Mouse (Mus musculus) midbrain, embryonic 13.5 days (tissue): ENCODE measurements around the gene Cdc42se2. TPM values are rescaled to one million over a fixed set of nuclear protein-coding genes. Genes with fewer than 3 reads are reported as not detected.

ENCODE experiments used
- ATAC-seq: fragments of 200-750 bp; cut with Nextera tagmentation; 2 replicates; pipeline ENCODE4 v1.8.0; 2017; ENCODE audit warnings: mild to moderate bottlenecking, moderate TSS enrichment, moderate library complexity
- H3K27ac ChIP-seq: fragments of 300-500 bp; sonication (generic); 2 replicates; pipeline ENCODE4 v1.5.1; 2015; ENCODE audit warnings: inconsistent platforms, mild to moderate bottlenecking, moderate library complexity
- H3K27me3 ChIP-seq: fragments of 300-500 bp; sonication (generic); 2 replicates; pipeline ENCODE4 v1.6.1; 2015; ENCODE audit warnings: mild to moderate bottlenecking, inconsistent platforms
- H3K36me3 ChIP-seq: fragments of 300-500 bp; sonication (generic); 2 replicates; pipeline ENCODE4 v1.6.1; 2015; ENCODE audit warnings: mild to moderate bottlenecking, inconsistent platforms
- H3K4me1 ChIP-seq: fragments of 300-500 bp; sonication (generic); replicated peaks from 2 replicates; pipeline ENCODE4 v1.6.1; 2015; ENCODE audit warnings: inconsistent platforms
- H3K4me2 ChIP-seq: fragments of 300-500 bp; sonication (generic); replicated peaks from 2 replicates; pipeline ENCODE4 v1.6.1; 2015; ENCODE audit warnings: moderate library complexity, mild to moderate bottlenecking, inconsistent platforms
- H3K4me3 ChIP-seq: fragments of 300-500 bp; sonication (generic); replicated peaks from 2 replicates; pipeline ENCODE4 v1.5.1; 2015; ENCODE audit warnings: mild to moderate bottlenecking, inconsistent platforms
- H3K9ac ChIP-seq: fragments of 300-500 bp; sonication (generic); replicated peaks from 2 replicates; pipeline ENCODE4 v1.6.1; 2015; ENCODE audit warnings: mild to moderate bottlenecking, inconsistent platforms
- H3K9me3 ChIP-seq: fragments of 300-500 bp; sonication (generic); 2 replicates; pipeline ENCODE4 v1.6.1; 2016; ENCODE audit warnings: mild to moderate bottlenecking, inconsistent platforms
- WGBS: fragments of 180-500 bp; shearing (Covaris S2); methylation state at CpG from one replicate; pipeline ENCODE4 v1.1.7; 2015; 5-methylcytosine and 5-hydroxymethylcytosine counted together
- polyA plus RNA-seq: library from polyadenylated mRNA; unstranded; fragments of >200 nt; fragmentation: Nextera tagmentation; extraction: Ambion mirVana; gene quantifications from 2 replicates; pipeline ENCODE4 v1.2.1, GENCODE M21; 2015

Cdc42se2 gene
- polyA plus RNA-seq, 1 experiment from 2014 or later: 209 TPM

- WGBS: 82% methylated on average over 3 of the region's 3 CpGs
- Histone ChIP-seq H3K27me3 (no peaks in the 10 kb centered on the region), H3K9me3 (no peaks in the 10 kb centered on the region), H3K4me3 (no peak overlapping the region), H3K4me1 (peaks cover 27% of the 10 kb centered on the region), H3K27ac (no peak overlapping the region), H3K4me2 (no peak overlapping the region), H3K9ac (no peak overlapping the region), H3K36me3 (no peaks in the 10 kb centered on the region)
- no peak for ATAC-seq
These were observed 23.6 kb upstream of the Cdc42se2 start for GRCm38 (mm10) chr11:54811054-54811453.

GRCm38 (mm10) chr11:54809582-54809981, 22.1 kb upstream of the Cdc42se2 start:
- no peaks in the 10 kb centered on the region for H3K9me3 ChIP-seq
- no peaks in the 10 kb centered on the region for H3K36me3 ChIP-seq
- no peak overlapping the region for H3K4me2 ChIP-seq
- H3K4me3 ChIP-seq: no peak overlapping the region
- ATAC-seq: no peak
- peaks cover 27% of the 10 kb centered on the region for H3K4me1 ChIP-seq
- no peak overlapping the region for H3K27ac ChIP-seq
- H3K9ac ChIP-seq: no peak overlapping the region
- 86% methylated on average over 5 of the region's 5 CpGs for WGBS
- H3K27me3 ChIP-seq: no peaks in the 10 kb centered on the region

- no peak overlapping the region for H3K4me2 ChIP-seq
- no peak for ATAC-seq
- H3K27ac ChIP-seq: no peak overlapping the region
- H3K36me3 ChIP-seq: no peaks in the 10 kb centered on the region
- H3K9me3 ChIP-seq: no peaks in the 10 kb centered on the region
- WGBS: 80% methylated on average over 4 of the region's 4 CpGs
- H3K4me3 ChIP-seq: no peak overlapping the region
- H3K27me3 ChIP-seq: no peaks in the 10 kb centered on the region
- H3K9ac ChIP-seq: no peak overlapping the region
- H3K4me1 ChIP-seq: peaks cover 15% of the 10 kb centered on the region
These were observed 20.7 kb upstream of the Cdc42se2 start for GRCm38 (mm10) chr11:54808177-54808576.

GRCm38 (mm10) chr11:54807669-54808068, 20.2 kb upstream of the Cdc42se2 start:
- no peaks in the 10 kb centered on the region for H3K27me3 ChIP-seq
- no peak for ATAC-seq
- H3K9me3 ChIP-seq: no peaks in the 10 kb centered on the region
- H3K36me3 ChIP-seq: no peaks in the 10 kb centered on the region
- H3K4me3 ChIP-seq: no peak overlapping the region
- H3K9ac ChIP-seq: no peak overlapping the region
- 90% methylated on average over 9 of the region's 9 CpGs for WGBS
- H3K4me2 ChIP-seq: no peak overlapping the region
- peaks cover 10% of the 10 kb centered on the region for H3K4me1 ChIP-seq
- H3K27ac ChIP-seq: no peak overlapping the region

- Histone ChIP-seq H3K4me2 (no peak overlapping the region), H3K9ac (no peak overlapping the region), H3K27me3 (no peaks in the 10 kb centered on the region), H3K36me3 (no peaks in the 10 kb centered on the region), H3K27ac (no peak overlapping the region), H3K4me3 (no peak overlapping the region), H3K4me1 (peaks cover 2% of the 10 kb centered on the region), H3K9me3 (no peaks in the 10 kb centered on the region)
- no peak for ATAC-seq
- 90% methylated on average over 28 of the region's 28 CpGs for WGBS
These were observed 19.4 kb upstream of the Cdc42se2 start for GRCm38 (mm10) chr11:54806891-54807290.

- WGBS: 87% methylated on average over 4 of the region's 4 CpGs
These were observed 17.7 kb upstream of the Cdc42se2 start for GRCm38 (mm10) chr11:54805196-54805595.

GRCm38 (mm10) chr11:54802621-54803020, 15.1 kb upstream of the Cdc42se2 start:
- H3K4me2 ChIP-seq: no peak overlapping the region
- no peak overlapping the region for H3K9ac ChIP-seq
- 81% methylated on average over 6 of the region's 6 CpGs for WGBS
- no peaks in the 10 kb centered on the region for H3K9me3 ChIP-seq
- no peaks in the 10 kb centered on the region for H3K36me3 ChIP-seq
- H3K27me3 ChIP-seq: no peaks in the 10 kb centered on the region
- no peak overlapping the region for H3K4me3 ChIP-seq
- ATAC-seq: no peak
- H3K27ac ChIP-seq: no peak overlapping the region
- H3K4me1 ChIP-seq: no peaks in the 10 kb centered on the region

More at GRCm38 (mm10) chr11:54805196-54805595, 17.7 kb upstream of the Cdc42se2 start:
- Histone ChIP-seq H3K4me3 (no peak overlapping the region), H3K4me2 (no peak overlapping the region), H3K36me3 (no peaks in the 10 kb centered on the region), H3K9me3 (no peaks in the 10 kb centered on the region), H3K27ac (no peak overlapping the region), H3K27me3 (no peaks in the 10 kb centered on the region), H3K4me1 (no peaks in the 10 kb centered on the region), H3K9ac (no peak overlapping the region)
- no peak for ATAC-seq

GRCm38 (mm10) chr11:54801791-54802558, 14.5 kb upstream of the Cdc42se2 start:
- Histone ChIP-seq H3K4me3 (no peak overlapping the region), H3K27ac (no peak overlapping the region), H3K36me3 (no peaks in the 10 kb centered on the region), H3K9me3 (no peaks in the 10 kb centered on the region), H3K4me1 (no peaks in the 10 kb centered on the region), H3K9ac (no peak overlapping the region), H3K27me3 (no peaks in the 10 kb centered on the region), H3K4me2 (no peak overlapping the region)
- no peak for ATAC-seq
- WGBS: 85% methylated on average over 6 of the region's 6 CpGs

- H3K9ac ChIP-seq: no peak overlapping the region
- no peaks in the 10 kb centered on the region for H3K36me3 ChIP-seq
- no peaks in the 10 kb centered on the region for H3K9me3 ChIP-seq
- no peak for ATAC-seq
- H3K27ac ChIP-seq: no peak overlapping the region
- no peak overlapping the region for H3K4me2 ChIP-seq
- no peaks in the 10 kb centered on the region for H3K4me1 ChIP-seq
- H3K27me3 ChIP-seq: no peaks in the 10 kb centered on the region
- 91% methylated on average over 11 of the region's 11 CpGs for WGBS
- no peak overlapping the region for H3K4me3 ChIP-seq
These were observed 9.1 kb upstream of the Cdc42se2 start for GRCm38 (mm10) chr11:54796551-54796950.

GRCm38 (mm10) chr11:54794678-54795077, 7.2 kb upstream of the Cdc42se2 start:
- 85% methylated on average over 3 of the region's 3 CpGs for WGBS
- no peak overlapping the region for H3K27ac ChIP-seq
- no peaks in the 10 kb centered on the region for H3K27me3 ChIP-seq
- H3K9ac ChIP-seq: no peak overlapping the region
- H3K4me2 ChIP-seq: no peak overlapping the region
- H3K36me3 ChIP-seq: no peaks in the 10 kb centered on the region
- H3K4me3 ChIP-seq: no peak overlapping the region
- H3K9me3 ChIP-seq: no peaks in the 10 kb centered on the region
- no peaks in the 10 kb centered on the region for H3K4me1 ChIP-seq
- no peak for ATAC-seq

- Histone ChIP-seq H3K27ac (no peak overlapping the region), H3K36me3 (no peaks in the 10 kb centered on the region), H3K4me2 (no peak overlapping the region), H3K27me3 (no peaks in the 10 kb centered on the region; the same call in 1 of the 2 replicates), H3K4me3 (no peak overlapping the region), H3K4me1 (0 out of 2 replicates have a peak, but pooled peaks cover under 1% of the 10 kb centered on the region), H3K9ac (no peak overlapping the region), H3K9me3 (no peaks in the 10 kb centered on the region)
- WGBS: 85% methylated on average over 1 of the region's 1 CpGs
- ATAC-seq: no peak
These were observed 5.7 kb upstream of the Cdc42se2 start for GRCm38 (mm10) chr11:54793173-54793572.

- ATAC-seq: no peak
- Histone ChIP-seq H3K36me3 (no peaks in the 10 kb centered on the region), H3K4me3 (no peak overlapping the region), H3K9me3 (no peaks in the 10 kb centered on the region), H3K9ac (no peak overlapping the region), H3K27me3 (no peaks in the 10 kb centered on the region; the same call in 1 of the 2 replicates), H3K27ac (no peak overlapping the region), H3K4me2 (no peak overlapping the region), H3K4me1 (peaks cover 4% of the 10 kb centered on the region)
- 97% methylated on average over 4 of the region's 4 CpGs for WGBS
These were observed 4.0 kb upstream of the Cdc42se2 start for GRCm38 (mm10) chr11:54791458-54791857.
